Mouse (Mus musculus): ENCODE measurements around the gene Gpd2. TPM values are rescaled to one million over a fixed set of nuclear protein-coding genes. Genes with fewer than 3 reads are reported as not detected.

The Gpd2 gene
- total and polyA plus RNA-seq, 3 experiments = 10.2 to 130 (median 102) TPM

GRCm38 (mm10) chr2:57297226-57297625 is 59.8 kb downstream of the Gpd2 start:
- peak; percentile 46 for DNase-seq

GRCm38 (mm10) chr2:57301539-57301938 is 64.1 kb downstream of the Gpd2 start:
- DNase-seq = peak; percentile 70

GRCm38 (mm10) chr2:57304212-57304611 is 66.8 kb downstream of the Gpd2 start:
- DNase-seq = no peak

- no peak for DNase-seq
These were observed 74.9 kb downstream of the Gpd2 start for GRCm38 (mm10) chr2:57312268-57312797.

GRCm38 (mm10) chr2:57316055-57316454 is 78.6 kb downstream of the Gpd2 start:
- peak; percentile 42 for DNase-seq

- DNase-seq = no peak
These were observed 80.9 kb downstream of the Gpd2 start for GRCm38 (mm10) chr2:57318336-57318735.

GRCm38 (mm10) chr2:57326091-57326490 is 88.7 kb downstream of the Gpd2 start:
- no peak for DNase-seq

GRCm38 (mm10) chr2:57329327-57329726 is 91.9 kb downstream of the Gpd2 start:
- no peak for DNase-seq

GRCm38 (mm10) chr2:57330812-57331211 is 93.4 kb downstream of the Gpd2 start:
- DNase-seq = no peak

- no peak for DNase-seq
These were observed 93.8 kb downstream of the Gpd2 start for GRCm38 (mm10) chr2:57331266-57331665.

GRCm38 (mm10) chr2:57333481-57333880 is 96.0 kb downstream of the Gpd2 start:
- no peak for DNase-seq

GRCm38 (mm10) chr2:57335397-57335796 is 98.0 kb downstream of the Gpd2 start:
- no peak for DNase-seq

- DNase-seq = no peak
These were observed 101.3 kb downstream of the Gpd2 start for GRCm38 (mm10) chr2:57338779-57339178.

- DNase-seq = no peak
These were observed 105.5 kb downstream of the Gpd2 start for GRCm38 (mm10) chr2:57342910-57343309.

GRCm38 (mm10) chr2:57350615-57351014 is 113.2 kb downstream of the Gpd2 start:
- DNase-seq = no peak

- no peak for DNase-seq
These were observed 116.4 kb downstream of the Gpd2 start for GRCm38 (mm10) chr2:57353722-57354432.

- no peak for DNase-seq
These were observed 117.4 kb downstream of the Gpd2 start for GRCm38 (mm10) chr2:57354848-57355247.

- no peak for DNase-seq
These were observed 118.9 kb downstream of the Gpd2 start for GRCm38 (mm10) chr2:57356222-57356822.

GRCm38 (mm10) chr2:57362503-57362902 is 125.1 kb downstream of the Gpd2 start:
- no peak for DNase-seq

- DNase-seq = no peak
These were observed 137.2 kb downstream of the Gpd2 start for GRCm38 (mm10) chr2:57374647-57375046.

- DNase-seq = no peak
These were observed 137.9 kb downstream of the Gpd2 start for GRCm38 (mm10) chr2:57375138-57375837.

GRCm38 (mm10) chr2:57378147-57378889 is 140.9 kb downstream of the Gpd2 start:
- no peak for DNase-seq

All from adrenal gland, adult 2 months (tissue).